Mouse (Mus musculus) midbrain, embryonic 11.5 days (tissue): ENCODE measurements around the gene Emp2. TPM values are rescaled to one million over a fixed set of nuclear protein-coding genes. Genes with fewer than 3 reads are reported as not detected.

ENCODE experiments used
- ATAC-seq: fragments of 200-750 bp; cut with Nextera tagmentation; 2 replicates; pipeline ENCODE4 v1.8.0; 2017; ENCODE audit warnings: moderate TSS enrichment, moderate library complexity; ENCODE audit not compliant: low FRiP score
- DNase-seq: peaks from one replicate; pipeline ENCODE4 v3.0.0; 2015; ENCODE audit warnings: low spot score; ENCODE audit errors: missing footprints
- H3K27ac ChIP-seq: fragments of 300-500 bp; sonication (generic); 2 replicates; pipeline ENCODE4 v1.5.1; 2014; ENCODE audit warnings: low read depth, low read length
- H3K27me3 ChIP-seq: fragments of 300-500 bp; sonication (generic); 2 replicates; pipeline ENCODE4 v1.6.1; 2014; ENCODE audit warnings: mild to moderate bottlenecking, low read length, moderate library complexity, mixed read lengths; ENCODE audit not compliant: control insufficient read depth, insufficient read depth
- H3K36me3 ChIP-seq: fragments of 300-500 bp; sonication (generic); 2 replicates; pipeline ENCODE4 v1.6.1; 2014; ENCODE audit warnings: mild to moderate bottlenecking, low read length, moderate library complexity, mixed read lengths; ENCODE audit not compliant: control insufficient read depth, insufficient read depth
- H3K4me1 ChIP-seq: fragments of 300-500 bp; sonication (generic); 2 replicates; pipeline ENCODE4 v1.6.1; 2014; ENCODE audit warnings: low read length; ENCODE audit not compliant: control insufficient read depth, insufficient read depth
- H3K4me2 ChIP-seq: fragments of 300-500 bp; sonication (generic); 2 replicates; pipeline ENCODE4 v1.6.1; 2014; ENCODE audit warnings: mild to moderate bottlenecking, moderate library complexity
- H3K4me3 ChIP-seq: fragments of 300-500 bp; sonication (generic); 2 replicates; pipeline ENCODE4 v1.5.1; 2014; ENCODE audit warnings: low read depth, low read length
- H3K9ac ChIP-seq: fragments of 300-500 bp; sonication (generic); 2 replicates; pipeline ENCODE4 v1.6.1; 2014; ENCODE audit warnings: low read length
- H3K9me3 ChIP-seq: fragments of 300-500 bp; sonication (generic); 2 replicates; pipeline ENCODE4 v1.6.1; 2016; ENCODE audit warnings: low read length; ENCODE audit not compliant: control insufficient read depth
- WGBS: fragments of 180-500 bp; shearing (Covaris S2); extraction: QIAGEN DNeasy Blood & Tissue Kit; methylation state at CpG from one replicate; pipeline ENCODE4 v1.1.7; 2014; 5-methylcytosine and 5-hydroxymethylcytosine counted together
- polyA plus RNA-seq: library from polyadenylated mRNA; unstranded; fragments of >200 nt; fragmentation: Nextera tagmentation; extraction: Ambion mirVana; gene quantifications from 2 replicates; pipeline ENCODE4 v1.2.1, GENCODE M21; 2014

Emp2 gene
- polyA plus RNA-seq, 1 experiment from 2014 or later: 4.3 TPM

DNA sequence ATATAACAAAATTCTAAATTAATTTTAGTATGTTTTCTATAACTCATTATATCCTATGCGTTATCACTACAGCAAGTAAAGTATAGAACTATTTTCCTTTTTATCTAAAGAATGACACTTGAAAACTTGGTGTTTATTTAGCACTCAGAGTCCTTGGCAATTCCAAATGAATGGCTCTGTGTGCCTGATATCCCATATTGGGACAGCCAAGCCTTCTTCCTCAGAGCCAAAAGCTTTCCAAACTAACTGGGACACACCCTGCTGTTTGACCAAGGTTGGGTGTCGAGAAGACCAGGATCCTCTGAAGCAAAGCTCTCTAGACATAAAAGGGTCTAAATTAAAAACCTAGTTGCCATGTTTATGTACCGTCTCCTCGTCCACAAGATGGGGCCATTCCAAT is 27.3 kb upstream of the Emp2 start:
- Histone ChIP-seq H3K4me1 (no peaks in the 10 kb centered on the region; the same call in 1 of the 2 replicates), H3K9ac (no peak overlapping the region), H3K9me3 (no peaks in the 10 kb centered on the region), H3K36me3 (no peaks in the 10 kb centered on the region), H3K27me3 (no peaks in the 10 kb centered on the region), H3K27ac (no peak overlapping the region), H3K4me3 (no peak overlapping the region), H3K4me2 (no peak overlapping the region)
- DNase-seq (no peak), ATAC-seq (no peak)
- 71% methylated on average over 4 of the region's 4 CpGs for WGBS

- no peak for DNase-seq
- Histone ChIP-seq H3K4me3 (no peak overlapping the region), H3K27ac (no peak overlapping the region), H3K4me1 (no peaks in the 10 kb centered on the region; the same call in 1 of the 2 replicates), H3K36me3 (no peaks in the 10 kb centered on the region), H3K27me3 (no peaks in the 10 kb centered on the region), H3K9me3 (no peaks in the 10 kb centered on the region), H3K9ac (no peak overlapping the region), H3K4me2 (no peak overlapping the region)
- no peak for ATAC-seq
- 96% methylated on average over 10 of the region's 10 CpGs for WGBS
Observed at GRCm38 (mm10) chr16:10339930-10340329, 26.2 kb upstream of the Emp2 start.

DNA sequence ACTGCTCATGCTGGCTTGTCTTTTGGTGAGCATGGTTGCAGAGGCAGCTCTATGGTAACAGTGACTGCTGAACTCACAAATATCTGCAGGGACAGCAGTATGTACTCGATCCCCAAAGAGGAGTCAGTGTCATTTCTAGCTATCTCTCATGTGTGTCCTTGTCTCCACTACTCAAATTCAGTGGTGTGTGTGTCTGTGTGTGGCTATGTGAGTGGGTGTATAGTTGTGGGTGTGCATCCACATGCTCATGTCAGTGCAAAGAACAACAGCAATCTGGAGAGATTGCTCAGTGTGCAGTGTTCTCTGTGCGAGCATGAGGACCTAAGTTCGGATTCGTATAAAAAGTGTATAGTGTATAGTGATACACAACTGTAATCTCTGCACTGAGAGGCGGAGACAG is 24.8 kb upstream of the Emp2 start:
- H3K9ac ChIP-seq: no peak overlapping the region
- no peak overlapping the region for H3K4me2 ChIP-seq
- no peaks in the 10 kb centered on the region for H3K27me3 ChIP-seq
- H3K36me3 ChIP-seq: no peaks in the 10 kb centered on the region
- 91% methylated on average over 5 of the region's 5 CpGs for WGBS
- DNase-seq (no peak), ATAC-seq (no peak)
- no peaks in the 10 kb centered on the region for H3K4me1 ChIP-seq
- no peak overlapping the region for H3K4me3 ChIP-seq
- no peak overlapping the region for H3K27ac ChIP-seq
- no peaks in the 10 kb centered on the region for H3K9me3 ChIP-seq

GRCm38 (mm10) chr16:10337422-10338197 is 23.8 kb upstream of the Emp2 start:
- Histone ChIP-seq H3K36me3 (no peaks in the 10 kb centered on the region), H3K9me3 (no peaks in the 10 kb centered on the region), H3K27me3 (no peaks in the 10 kb centered on the region), H3K9ac (no peak overlapping the region), H3K4me2 (no peak overlapping the region), H3K27ac (no peak overlapping the region), H3K4me1 (no peaks in the 10 kb centered on the region), H3K4me3 (no peak overlapping the region)
- ATAC-seq (no peak), DNase-seq (no peak)
- 83% methylated on average over 13 of the region's 13 CpGs for WGBS

DNA sequence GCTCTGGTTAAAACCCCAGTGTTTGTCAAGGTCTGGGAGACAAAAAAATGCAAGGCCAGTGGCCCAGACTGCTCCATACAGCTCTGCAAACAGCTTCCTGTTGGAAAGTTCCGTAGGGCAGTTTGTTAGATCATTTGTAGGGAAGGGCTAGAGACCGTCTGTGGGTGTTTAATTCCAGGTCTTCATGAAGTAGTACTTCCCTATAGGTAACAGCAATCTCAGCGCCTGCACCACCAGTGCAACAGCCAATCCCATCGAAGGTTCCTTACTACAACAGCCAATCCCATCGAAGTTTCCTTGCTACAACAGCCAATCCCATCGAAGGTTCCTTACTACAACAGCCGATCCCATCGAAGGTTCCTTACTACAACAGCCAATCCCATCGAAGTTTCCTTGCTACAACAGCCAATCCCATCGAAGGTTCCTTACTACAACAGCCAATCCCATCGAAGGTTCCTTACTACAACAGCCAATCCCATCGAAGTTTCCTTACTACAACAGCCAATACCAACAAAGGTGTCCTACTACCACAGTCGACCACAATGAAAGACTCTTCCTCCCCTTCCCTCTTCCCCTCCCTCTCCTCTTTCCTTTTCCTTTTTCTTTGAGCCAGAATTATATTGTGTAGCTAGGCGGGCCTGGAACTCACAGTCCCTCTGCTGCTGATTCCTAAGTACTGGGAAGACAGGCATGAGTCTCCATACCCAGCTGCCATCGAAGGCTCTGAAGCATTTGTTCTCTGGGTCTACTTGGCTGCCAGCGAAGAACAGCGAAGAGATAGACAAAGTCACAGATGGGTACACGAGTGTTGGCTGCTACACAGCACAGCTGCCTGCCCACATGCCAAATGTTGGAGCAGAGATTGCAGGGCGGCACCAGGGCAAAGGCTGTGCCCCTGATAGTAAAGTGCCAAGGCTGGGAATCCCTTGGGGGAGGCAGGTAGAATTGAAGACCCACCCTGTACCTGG is 23.0 kb upstream of the Emp2 start:
- no peak for DNase-seq
- H3K4me1 ChIP-seq: no peaks in the 10 kb centered on the region
- H3K4me2 ChIP-seq: no peak overlapping the region
- no peak overlapping the region for H3K27ac ChIP-seq
- H3K9me3 ChIP-seq: no peaks in the 10 kb centered on the region
- no peak overlapping the region for H3K4me3 ChIP-seq
- no peaks in the 10 kb centered on the region for H3K27me3 ChIP-seq
- ATAC-seq: no peak
- no peak overlapping the region for H3K9ac ChIP-seq
- WGBS: 95% methylated on average over 19 of the region's 19 CpGs
- no peaks in the 10 kb centered on the region for H3K36me3 ChIP-seq

GRCm38 (mm10) chr16:10335953-10336352 is 22.2 kb upstream of the Emp2 start:
- DNase-seq: no peak
- no peaks in the 10 kb centered on the region for H3K27me3 ChIP-seq
- no peak overlapping the region for H3K9ac ChIP-seq
- WGBS: 98% methylated on average over 2 of the region's 2 CpGs
- H3K4me3 ChIP-seq: no peak overlapping the region
- H3K4me2 ChIP-seq: no peak overlapping the region
- H3K27ac ChIP-seq: no peak overlapping the region
- ATAC-seq: no peak
- no peaks in the 10 kb centered on the region for H3K36me3 ChIP-seq
- no peaks in the 10 kb centered on the region for H3K9me3 ChIP-seq
- H3K4me1 ChIP-seq: no peaks in the 10 kb centered on the region

GRCm38 (mm10) chr16:10332732-10333131 is 19.0 kb upstream of the Emp2 start:
- no peaks in the 10 kb centered on the region for H3K27me3 ChIP-seq
- no peak overlapping the region for H3K27ac ChIP-seq
- H3K9ac ChIP-seq: no peak overlapping the region
- no peaks in the 10 kb centered on the region for H3K9me3 ChIP-seq
- no peak overlapping the region for H3K4me3 ChIP-seq
- no peak overlapping the region for H3K4me2 ChIP-seq
- ATAC-seq (no peak), DNase-seq (no peak)
- no peaks in the 10 kb centered on the region for H3K4me1 ChIP-seq
- WGBS: 61% methylated on average over 7 of the region's 7 CpGs
- H3K36me3 ChIP-seq: no peaks in the 10 kb centered on the region

- no peak overlapping the region for H3K27ac ChIP-seq
Observed at GRCm38 (mm10) chr16:10330586-10331495, 17.1 kb upstream of the Emp2 start.

More at GRCm38 (mm10) chr16:10330586-10331495, 17.1 kb upstream of the Emp2 start:
- DNase-seq: no peak
- ATAC-seq: no peak
- Histone ChIP-seq H3K4me1 (no peaks in the 10 kb centered on the region), H3K9ac (no peak overlapping the region), H3K36me3 (no peaks in the 10 kb centered on the region), H3K4me3 (no peak overlapping the region), H3K9me3 (no peaks in the 10 kb centered on the region), H3K4me2 (no peak overlapping the region), H3K27me3 (no peaks in the 10 kb centered on the region)
- WGBS: 86% methylated on average over 12 of the region's 12 CpGs
